Mouse (Mus musculus): ENCODE measurements around the gene Hps5.

Hps5 gene

GRCm38 (mm10) chr7:46732458-46732857, 63.4 kb downstream of the Hps5 start, which contains the start of gene Saa4:
Saa4 (minus strand) TSS chr7:46732603.
- DNase-seq: no peak

- DNase-seq: no peak
Observed at GRCm38 (mm10) chr7:46727584-46727983, 68.3 kb downstream of the Hps5 start.

DNA sequence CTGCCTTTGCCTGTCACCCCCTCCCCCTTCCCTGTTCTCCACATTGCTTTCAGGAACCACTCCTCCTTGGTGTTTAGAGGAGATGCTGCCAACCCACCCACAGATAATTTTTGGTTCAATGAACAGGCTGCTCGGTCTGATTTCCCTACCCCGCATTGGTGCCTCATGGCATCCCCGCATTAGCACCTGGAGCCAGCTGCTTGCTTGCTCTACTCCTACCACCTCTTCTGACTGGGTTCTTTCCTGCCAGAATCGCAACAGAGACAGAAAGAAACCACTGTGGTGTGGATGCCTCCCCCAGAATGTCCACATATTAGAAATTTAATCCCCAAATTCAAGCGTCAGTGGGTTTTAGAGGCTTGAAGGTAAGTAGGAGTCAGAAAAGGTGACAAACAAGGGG, 71.5 kb downstream of the Hps5 start:
- no peak for DNase-seq

DNA sequence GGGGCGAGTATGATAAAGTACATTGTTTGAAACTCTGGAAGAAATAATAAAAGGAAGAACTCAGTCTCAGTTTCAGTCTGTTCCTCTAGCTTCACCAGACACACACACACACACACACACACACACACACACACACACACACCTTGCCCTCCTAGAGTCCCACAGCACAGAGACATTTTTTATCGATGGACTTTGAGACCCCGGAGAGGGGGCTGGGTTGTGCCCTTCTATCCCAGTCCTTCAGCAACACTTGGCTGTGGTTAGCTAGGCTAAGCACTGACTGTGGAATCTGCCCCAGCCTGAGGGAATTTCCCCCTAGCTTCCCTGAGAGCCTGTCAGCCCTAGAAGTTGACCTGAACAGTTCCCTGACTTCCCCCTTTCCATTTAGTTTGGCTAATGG, 72.0 kb downstream of the Hps5 start:
- no peak for DNase-seq

GRCm38 (mm10) chr7:46723354-46723753, 72.5 kb downstream of the Hps5 start:
- no peak for DNase-seq

GRCm38 (mm10) chr7:46720460-46720859, 75.4 kb downstream of the Hps5 start:
- peak; percentile 75 for DNase-seq

DNA sequence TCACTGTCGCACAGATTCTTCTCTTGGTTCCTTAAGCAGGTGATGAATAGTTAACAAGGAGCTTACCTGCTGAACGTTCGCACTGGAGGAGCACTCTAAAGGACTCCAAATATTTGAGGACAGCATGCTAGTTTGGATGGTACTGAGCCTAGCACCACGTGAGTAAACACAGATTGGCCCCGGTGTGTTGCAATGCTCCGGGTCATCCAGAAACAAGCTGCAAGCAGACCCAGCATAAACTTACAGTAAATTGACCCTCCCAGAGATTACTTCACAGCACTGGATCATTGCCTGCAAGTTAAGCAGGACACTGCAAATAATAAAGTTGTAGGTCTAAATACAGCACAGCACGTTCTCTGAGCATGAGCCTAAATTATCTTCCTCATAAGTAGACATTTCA, 76.3 kb downstream of the Hps5 start:
- DNase-seq: peak; percentile 67

DNA sequence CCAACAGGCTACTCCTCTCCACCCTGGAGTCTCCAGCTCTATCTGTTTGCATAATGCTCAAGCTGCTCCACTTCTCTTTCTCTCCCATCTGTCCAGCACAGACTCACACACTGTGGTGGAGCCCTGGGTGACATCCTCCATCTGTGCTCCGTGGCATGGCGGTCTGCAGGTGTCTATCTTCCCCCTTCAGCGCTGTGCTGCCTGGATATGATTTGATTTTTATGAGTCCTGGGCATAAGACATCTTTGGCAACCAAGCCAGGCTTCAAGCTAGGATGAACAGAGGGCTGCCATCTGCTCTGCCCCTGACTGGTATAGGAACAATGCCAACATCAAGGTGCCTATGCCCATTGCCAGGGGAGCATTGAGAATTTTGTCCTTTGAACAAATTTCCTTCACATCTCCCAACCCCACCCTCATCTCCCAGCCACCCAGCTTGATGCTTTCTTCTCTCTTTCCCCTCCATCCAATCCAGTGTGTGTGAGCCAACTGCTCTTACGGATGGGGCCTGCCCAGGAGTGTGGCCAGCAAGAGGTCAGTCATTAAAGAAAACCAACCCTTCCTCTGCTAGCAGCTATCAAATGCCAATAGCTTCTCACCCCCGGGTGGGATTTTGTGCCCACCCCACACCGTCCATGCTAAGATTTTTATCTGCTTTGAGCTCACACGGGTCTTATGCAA, 77.1 kb downstream of the Hps5 start:
- DNase-seq: peak; percentile 97

- DNase-seq: peak; percentile 66
Observed at GRCm38 (mm10) chr7:46716897-46717296, 79.0 kb downstream of the Hps5 start.

DNA sequence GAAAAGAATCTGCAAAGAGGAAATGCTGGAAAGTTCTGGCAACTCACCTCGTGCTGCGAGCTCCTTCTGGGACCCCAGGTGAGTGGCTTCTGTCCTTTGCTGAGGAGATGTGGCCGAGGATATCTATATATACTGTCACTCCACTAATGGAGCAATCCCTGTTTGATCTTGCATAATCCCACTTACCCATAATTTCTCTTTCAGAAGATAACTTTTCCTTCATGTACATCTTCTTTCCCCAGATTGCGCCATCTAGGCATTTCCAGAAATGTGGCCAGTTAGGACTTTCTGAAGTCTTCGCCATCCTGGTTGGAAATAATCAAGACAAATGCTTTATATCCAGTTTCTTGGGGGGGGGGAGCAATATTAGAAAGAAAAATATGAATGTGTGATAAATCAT, 80.3 kb downstream of the Hps5 start, which contains the start of gene Saa3:
Gene Saa3, minus strand, starts transcription at position 101 of the 400 bp plus-strand sequence.
- no peak for DNase-seq

- peak; percentile 87 for DNase-seq
Observed at GRCm38 (mm10) chr7:46714518-46714917, 81.3 kb downstream of the Hps5 start.

DNA sequence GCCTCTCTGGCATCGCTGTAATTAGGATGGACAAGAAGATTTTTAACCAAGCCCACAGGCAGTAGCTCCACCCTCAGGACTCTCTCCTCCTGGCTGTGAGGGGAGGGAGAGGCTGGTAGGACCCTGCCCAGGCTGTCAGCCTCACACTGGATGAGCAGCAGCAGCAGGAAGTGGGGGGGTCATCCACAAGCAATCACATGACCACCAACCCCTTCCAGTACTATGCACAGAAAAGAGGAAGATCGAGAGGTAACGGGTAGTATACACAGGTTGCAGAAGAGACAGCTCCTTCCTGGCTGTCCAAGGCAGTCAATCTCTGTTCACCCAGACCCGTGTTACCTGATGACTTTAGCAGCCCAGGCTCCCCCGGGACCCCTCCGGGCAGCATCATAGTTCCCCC, 83.6 kb downstream of the Hps5 start:
- no peak for DNase-seq
